Mouse (Mus musculus) cerebellum, adult 8-10 months (tissue): ENCODE data around the gene Gm10715.
A peak's percentile ranks its signal among the peaks of the same experiment; 100 is the strongest.
"Not testable (repeated sequence)": the region's sequence is repeated elsewhere in the genome, so short reads cannot be mapped to it uniquely, and the experiment has no call there.

Experiments
- DNase-seq: peaks from one replicate; pipeline ENCODE4 v3.0.0; 2022

Gm10715 gene

DNA sequence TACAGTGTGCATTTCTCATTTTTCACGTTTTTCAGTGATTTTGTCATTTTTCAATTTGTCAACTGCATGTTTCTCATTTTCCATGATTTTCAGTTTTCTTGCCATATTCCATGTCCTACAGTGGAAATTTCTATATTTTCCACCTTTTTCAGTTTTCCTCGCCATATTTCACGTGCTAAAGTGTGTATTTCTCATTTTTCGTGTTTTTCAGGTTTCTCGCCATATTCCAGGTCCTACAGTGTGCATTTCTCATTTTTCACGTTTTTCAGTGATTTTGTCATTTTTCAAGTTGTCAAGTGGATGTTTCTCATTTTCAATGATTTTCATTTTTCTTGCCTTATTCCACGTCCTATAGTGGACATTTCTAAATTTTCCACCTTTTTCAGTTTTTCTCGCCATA, at the start of gene Gm10715:
Gene Gm10715 (plus strand): TSS at position 301 of the 400 bp plus-strand sequence.
- DNase-seq = not testable (repeated sequence)

DNA sequence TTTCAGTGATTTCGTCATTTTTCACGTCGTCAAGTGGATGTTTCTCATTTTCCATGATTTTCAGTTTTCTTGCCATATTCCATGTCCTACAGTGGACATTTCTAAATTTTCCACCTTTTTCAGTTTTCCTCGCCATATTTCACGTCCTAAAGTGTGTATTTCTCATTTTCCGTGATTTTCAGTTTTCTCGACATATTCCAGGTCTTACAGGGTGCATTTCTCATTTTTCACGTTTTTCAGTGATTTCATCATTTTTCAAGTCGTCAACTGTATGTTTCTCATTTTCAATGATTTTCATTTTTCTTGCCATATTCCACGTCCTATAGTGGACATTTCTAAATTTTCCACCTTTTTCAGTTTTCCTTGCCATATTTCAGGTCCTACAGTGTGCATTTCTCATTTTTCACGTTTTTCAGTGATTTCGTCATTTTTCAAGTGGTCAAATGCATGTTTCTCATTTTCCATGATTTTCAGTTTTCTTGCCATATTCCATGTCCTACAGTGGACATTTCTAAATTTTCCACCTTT, 36.2 kb upstream of the Gm10715 start, which contains the start of gene Gm10722:
Gene Gm10722 (plus strand): TSS at position 478 of the 528 bp plus-strand sequence.
- peak; percentile 2 for DNase-seq

DNA sequence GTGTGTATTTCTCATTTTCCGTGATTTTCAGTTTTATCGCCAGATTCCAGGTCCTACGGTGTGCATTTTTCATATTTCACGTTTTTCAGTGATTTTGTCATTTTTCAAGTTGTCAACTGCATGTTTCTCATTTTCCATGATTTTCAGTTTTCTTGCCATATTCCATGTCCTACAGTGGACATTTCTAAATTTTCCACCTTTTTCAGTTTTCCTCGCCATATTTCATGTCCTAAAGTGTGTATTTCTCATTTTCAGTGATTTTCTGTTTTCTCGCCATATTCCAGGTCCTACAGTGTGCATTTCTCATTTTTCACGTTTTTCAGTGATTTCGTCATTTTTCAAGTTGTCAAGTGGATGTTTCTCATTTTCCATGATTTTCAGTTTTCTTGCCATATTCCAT, 35.7 kb upstream of the Gm10715 start:
- peak; percentile 10 for DNase-seq

DNA sequence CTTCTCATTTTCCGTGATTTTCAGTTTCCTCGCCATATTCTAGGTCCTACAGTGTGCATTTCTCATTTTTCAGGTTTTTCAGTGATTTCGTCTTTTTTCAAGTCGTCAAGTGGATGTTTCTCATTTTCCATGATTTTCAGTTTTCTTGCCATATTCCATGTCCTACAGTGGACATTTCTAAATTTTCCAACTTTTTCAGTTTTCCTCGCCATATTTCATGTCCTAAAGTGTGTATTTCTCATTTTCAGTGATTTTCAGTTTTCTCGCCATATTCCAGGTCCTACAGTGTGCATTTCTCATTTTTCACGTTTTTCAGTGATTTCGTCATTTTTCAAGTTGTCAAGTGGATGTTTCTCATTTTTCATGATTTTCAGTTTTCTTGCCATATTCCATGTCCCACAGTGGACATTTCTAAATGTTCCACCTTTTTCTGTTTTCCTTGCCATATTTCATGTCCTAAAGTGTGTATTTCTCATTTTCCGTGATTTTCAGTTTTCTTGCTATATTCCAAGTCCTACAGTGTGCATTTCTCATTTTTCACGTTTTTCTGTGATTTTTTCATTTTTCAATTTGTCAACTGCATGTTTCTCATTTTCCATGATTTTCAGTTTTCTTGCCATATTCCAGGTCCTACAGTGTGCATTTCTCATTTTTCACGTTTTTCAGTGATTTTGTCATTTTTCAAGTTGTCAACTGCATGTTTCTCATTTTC, 34.6 kb upstream of the Gm10715 start:
- DNase-seq = peak; percentile 94

DNA sequence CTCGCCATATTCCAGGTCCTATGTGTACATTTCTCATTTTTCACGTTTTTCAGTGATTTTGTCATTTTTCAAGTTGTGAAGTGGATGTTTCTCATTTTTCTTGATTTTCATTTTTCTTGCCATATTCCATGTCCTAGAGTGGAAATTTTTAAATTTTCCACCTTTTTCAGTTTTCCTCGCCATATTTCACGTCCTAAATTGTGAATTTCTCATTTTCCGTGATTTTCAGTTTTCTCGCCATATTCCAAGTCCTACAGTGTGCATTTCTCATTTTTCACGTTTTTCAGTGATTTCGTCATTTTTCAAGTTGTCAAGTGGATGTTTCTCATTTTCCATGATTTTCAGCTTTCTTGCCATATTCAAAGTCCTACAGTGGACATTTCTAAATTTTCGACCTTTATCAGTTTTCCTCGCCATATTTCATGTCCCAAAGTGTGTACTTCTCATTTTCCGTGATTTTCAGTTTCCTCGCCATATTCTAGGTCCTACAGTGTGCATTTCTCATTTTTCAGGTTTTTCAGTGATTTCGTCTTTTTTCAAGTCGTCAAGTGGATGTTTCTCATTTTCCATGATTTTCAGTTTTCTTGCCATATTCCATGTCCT, 33.8 kb upstream of the Gm10715 start, which contains the start of gene Gm11168:
Gene Gm11168 (plus strand): TSS at position 553 of the 603 bp plus-strand sequence.
- DNase-seq = not testable (repeated sequence)

DNA sequence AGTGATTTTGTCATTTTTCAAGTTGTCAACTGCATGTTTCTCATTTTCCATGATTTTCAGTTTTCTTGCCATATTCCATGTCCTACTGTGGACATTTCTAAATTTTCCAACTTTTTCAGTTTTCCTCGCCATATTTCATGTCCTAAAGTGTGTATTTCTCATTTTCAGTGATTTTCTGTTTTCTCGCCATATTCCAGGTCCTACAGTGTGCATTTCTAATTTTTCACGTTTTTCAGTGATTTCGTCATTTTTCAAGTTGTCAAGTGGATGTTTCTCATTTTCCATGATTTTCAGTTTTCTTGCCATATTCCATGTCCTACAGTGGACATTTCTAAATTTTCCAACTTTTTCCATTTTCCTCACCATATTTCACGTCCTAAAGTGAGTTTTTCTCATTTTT, 30.5 kb upstream of the Gm10715 start:
- not testable (repeated sequence) for DNase-seq

DNA sequence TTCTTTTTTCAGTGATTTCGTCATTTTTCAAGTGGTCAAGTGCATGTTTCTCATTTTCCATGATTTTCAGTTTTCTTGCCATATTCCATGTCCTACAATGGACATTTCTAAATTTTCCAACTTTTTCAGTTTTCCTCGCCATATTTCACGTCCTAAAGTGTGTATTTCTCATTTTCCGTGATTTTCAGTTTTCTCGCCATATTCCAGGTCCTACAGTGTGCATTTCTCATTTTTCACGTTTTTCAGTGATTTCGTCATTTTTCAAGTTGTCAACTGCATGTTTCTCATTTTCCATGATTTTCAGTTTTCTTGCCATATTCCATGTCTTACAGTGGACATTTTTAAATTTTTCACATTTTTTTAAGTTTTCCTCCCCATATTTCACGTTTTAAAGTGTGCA, 30.0 kb upstream of the Gm10715 start:
- peak; percentile 90 for DNase-seq

DNA sequence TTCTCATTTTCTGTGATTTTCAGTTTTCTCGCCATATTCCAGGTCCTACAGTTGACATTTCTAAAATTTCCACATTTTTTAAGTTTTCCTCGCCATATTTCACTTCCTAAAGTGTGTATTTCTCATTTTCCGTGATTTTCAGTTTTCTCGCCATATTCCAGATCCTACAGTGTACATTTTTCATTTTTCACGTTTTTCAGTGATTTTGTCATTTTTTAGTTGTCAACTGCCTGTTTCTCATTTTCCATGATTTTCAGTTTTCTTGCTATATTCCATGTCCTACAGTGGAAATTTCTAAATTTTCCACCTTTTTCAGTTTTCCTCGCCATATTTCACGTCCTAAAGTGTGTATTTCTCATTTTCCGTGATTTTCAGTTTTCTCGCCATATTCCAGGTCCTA, 29.4 kb upstream of the Gm10715 start:
- DNase-seq = not testable (repeated sequence)

DNA sequence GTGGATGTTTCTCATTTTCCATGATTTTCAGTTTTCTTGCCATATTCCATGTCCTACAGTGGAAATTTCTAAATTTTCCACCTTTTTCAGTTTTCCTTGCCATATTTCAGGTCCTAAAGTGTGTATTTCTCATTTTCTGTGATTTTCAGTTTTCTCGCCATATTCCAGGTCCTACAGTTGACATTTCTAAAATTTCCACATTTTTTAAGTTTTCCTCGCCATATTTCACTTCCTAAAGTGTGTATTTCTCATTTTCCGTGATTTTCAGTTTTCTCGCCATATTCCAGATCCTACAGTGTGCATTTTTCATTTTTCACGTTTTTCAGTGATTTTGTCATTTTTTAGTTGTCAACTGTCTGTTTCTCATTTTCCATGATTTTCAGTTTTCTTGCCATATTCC, 27.3 kb upstream of the Gm10715 start:
- not testable (repeated sequence) for DNase-seq

DNA sequence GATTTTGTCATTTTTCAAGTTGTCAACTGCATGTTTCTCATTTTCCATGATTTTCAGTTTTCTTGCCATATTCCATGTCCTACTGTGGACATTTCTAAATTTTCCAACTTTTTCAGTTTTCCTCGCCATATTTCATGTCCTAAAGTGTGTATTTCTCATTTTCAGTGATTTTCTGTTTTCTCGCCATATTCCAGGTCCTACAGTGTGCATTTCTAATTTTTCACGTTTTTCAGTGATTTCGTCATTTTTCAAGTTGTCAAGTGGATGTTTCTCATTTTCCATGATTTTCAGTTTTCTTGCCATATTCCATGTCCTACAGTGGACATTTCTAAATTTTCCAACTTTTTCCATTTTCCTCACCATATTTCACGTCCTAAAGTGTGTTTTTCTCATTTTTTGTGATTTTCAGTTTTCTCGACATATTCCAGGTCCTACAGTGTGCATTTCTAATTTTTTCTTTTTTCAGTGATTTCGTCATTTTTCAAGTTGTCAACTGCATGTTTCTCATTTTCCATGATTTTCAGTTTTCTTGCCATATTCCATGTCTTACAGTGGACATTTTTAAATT, 24.5 kb upstream of the Gm10715 start:
- DNase-seq = not testable (repeated sequence)

DNA sequence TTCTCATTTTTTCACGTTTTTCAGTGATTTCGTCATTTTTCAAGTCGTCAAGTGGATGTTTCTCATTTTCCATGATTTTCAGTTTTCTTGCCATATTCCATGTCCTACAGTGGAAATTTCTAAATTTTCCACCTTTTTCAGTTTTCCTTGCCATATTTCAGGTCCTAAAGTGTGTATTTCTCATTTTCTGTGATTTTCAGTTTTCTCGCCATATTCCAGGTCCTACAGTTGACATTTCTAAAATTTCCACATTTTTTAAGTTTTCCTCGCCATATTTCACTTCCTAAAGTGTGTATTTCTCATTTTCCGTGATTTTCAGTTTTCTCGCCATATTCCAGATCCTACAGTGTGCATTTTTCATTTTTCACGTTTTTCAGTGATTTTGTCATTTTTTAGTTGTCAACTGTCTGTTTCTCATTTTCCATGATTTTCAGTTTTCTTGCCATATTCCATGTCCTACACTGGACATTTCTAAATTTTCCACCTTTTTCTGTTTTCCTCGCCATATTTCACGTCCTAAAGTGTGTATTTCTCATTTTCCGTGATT, 23.9 kb upstream of the Gm10715 start, which contains the start of gene Gm10721:
Gene Gm10721 (plus strand): TSS at position 408 of the 547 bp plus-strand sequence.
- not testable (repeated sequence) for DNase-seq

DNA sequence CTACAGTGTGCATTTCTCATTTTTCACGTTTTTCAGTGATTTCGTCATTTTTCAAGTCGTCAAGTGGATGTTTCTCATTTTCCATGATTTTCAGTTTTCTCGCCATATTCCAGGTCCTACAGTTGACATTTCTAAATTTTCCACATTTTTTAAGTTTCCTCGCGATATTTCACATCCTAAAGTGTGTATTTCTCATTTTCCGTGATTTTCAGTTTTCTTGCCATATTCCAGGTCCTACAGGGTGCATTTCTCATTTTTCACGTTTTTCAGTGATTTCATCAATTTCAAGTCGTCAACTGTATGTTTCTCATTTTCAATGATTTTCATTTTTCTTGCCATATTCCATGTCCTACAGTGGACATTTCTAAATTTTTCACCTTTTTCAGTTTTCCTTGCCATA, 21.3 kb upstream of the Gm10715 start, which contains the start of gene Gm10720:
Gene Gm10720 (plus strand): TSS at position 301 of the 400 bp plus-strand sequence.
- DNase-seq = not testable (repeated sequence)

DNA sequence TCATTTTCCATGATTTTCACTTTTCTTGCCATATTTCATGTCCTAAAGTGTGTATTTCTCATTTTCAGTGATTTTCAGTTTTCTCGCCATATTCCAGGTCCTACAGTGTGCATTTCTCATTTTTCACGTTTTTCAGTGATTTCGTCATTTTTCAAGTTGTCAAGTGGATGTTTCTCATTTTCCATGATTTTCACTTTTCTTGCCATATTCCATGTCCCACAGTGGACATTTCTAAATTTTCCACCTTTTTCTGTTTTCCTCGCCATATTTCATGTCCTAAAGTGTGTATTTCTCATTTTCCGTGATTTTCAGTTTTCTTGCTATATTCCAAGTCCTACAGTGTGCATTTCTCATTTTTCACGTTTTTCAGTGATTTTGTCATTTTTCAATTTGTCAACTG, 20.8 kb upstream of the Gm10715 start:
- not testable (repeated sequence) for DNase-seq

DNA sequence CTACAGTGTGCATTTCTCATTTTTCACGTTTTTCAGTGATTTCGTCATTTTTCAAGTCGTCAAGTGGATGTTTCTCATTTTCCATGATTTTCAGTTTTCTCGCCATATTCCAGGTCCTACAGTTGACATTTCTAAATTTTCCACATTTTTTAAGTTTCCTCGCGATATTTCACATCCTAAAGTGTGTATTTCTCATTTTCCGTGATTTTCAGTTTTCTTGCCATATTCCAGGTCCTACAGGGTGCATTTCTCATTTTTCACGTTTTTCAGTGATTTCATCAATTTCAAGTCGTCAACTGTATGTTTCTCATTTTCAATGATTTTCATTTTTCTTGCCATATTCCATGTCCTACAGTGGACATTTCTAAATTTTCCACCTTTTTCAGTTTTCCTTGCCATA, 19.6 kb upstream of the Gm10715 start, which contains the start of gene Gm10719:
Gene Gm10719 (plus strand): TSS at position 301 of the 400 bp plus-strand sequence.
- DNase-seq = not testable (repeated sequence)

DNA sequence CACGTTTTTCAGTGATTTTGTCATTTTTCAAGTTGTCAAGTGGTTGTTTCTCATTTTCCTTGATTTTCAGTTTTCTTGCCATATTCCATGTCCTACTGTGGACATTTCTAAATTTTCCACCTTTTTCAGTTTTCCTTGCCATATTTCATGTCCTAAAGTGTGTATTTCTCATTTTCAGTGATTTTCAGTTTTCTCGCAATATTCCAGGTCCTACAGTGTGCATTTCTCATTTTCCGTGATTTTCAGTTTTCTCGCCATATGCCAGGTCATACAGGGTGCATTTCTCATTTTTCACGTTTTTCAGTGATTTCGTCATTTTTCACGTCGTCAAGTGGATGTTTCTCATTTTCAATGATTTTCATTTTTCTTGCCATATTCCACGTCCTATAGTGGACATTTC, 17.7 kb upstream of the Gm10715 start:
- DNase-seq = not testable (repeated sequence)

DNA sequence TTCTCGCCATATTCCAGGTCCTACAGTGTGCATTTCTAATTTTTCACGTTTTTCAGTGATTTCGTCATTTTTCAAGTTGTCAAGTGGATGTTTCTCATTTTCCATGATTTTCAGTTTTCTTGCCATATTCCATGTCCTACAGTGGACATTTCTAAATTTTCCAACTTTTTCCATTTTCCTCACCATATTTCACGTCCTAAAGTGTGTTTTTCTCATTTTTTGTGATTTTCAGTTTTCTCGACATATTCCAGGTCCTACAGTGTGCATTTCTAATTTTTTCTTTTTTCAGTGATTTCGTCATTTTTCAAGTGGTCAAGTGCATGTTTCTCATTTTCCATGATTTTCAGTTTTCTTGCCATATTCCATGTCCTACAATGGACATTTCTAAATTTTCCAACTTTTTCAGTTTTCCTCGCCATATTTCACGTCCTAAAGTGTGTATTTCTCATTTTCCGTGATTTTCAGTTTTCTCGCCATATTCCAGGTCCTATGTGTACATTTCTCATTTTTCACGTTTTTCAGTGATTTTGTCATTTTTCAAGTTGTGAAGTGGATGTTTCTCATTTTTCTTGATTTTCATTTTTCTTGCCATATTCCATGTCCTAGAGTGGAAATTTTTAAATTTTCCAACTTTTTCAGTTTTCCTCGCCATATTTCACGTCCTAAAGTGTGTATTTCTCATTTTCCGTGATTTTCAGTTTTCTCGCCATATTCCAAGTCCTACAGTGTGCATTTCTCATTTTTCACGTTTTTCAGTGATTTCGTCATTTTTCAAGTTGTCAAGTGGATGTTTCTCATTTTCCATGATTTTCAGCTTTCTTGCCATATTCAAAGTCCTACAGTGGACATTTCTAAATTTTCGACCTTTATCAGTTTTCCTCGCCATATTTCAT, 16.6 kb upstream of the Gm10715 start:
- peak; percentile 7 for DNase-seq

DNA sequence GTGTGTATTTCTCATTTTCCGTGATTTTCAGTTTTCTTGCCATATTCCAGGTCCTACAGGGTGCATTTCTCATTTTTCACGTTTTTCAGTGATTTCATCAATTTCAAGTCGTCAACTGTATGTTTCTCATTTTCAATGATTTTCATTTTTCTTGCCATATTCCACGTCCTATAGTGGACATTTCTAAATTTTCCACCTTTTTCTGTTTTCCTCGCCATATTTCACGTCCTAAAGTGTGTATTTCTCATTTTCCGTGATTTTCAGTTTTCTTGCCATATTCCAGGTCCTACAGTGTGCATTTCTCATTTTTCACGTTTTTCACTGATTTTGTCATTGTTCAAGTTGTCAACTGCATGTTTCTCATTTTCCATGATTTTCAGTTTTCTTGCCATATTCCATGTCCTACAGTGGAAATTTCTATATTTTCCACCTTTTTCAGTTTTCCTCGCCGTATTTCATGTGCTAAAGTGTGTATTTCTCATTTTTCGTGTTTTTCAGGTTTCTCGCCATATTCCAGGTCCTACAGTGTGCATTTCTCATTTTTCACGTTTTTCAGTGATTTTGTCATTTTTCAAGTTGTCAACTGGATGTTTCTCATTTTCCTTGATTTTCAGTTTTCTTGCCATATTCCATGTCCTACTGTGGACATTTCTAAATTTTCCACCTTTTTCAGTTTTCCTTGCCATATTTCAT, 14.2 kb upstream of the Gm10715 start:
- peak; percentile 57 for DNase-seq

DNA sequence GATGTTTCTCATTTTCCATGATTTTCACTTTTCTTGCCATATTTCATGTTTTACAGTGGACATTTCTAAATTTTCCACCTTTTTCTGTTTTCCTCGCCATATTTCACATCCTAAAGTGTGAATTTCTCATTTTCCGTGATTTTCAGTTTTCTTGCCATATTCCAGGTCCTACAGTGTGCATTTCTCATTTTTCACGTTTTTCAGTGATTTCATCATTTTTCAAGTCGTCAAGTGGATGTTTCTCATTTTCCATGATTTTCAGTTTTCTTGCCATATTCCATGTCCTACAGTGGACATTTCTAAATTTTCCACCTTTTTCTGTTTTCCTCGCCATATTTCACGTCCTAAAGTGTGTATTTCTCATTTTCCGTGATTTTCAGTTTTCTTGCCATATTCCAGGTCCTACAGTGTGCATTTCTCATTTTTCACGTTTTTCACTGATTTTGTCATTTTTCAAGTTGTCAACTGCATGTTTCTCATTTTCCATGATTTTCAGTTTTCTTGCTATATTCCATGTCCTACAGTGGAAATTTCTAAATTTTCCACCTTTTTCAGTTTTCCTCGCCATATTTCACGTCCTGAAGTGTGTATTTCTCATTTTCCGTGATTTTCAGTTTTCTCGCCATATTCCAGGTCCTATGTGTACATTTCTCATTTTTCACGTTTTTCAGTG, 13.2 kb upstream of the Gm10715 start, which contains the start of gene Gm10718:
Gene Gm10718 (plus strand): TSS at position 236 of the 673 bp plus-strand sequence.
- peak; percentile 19 for DNase-seq

DNA sequence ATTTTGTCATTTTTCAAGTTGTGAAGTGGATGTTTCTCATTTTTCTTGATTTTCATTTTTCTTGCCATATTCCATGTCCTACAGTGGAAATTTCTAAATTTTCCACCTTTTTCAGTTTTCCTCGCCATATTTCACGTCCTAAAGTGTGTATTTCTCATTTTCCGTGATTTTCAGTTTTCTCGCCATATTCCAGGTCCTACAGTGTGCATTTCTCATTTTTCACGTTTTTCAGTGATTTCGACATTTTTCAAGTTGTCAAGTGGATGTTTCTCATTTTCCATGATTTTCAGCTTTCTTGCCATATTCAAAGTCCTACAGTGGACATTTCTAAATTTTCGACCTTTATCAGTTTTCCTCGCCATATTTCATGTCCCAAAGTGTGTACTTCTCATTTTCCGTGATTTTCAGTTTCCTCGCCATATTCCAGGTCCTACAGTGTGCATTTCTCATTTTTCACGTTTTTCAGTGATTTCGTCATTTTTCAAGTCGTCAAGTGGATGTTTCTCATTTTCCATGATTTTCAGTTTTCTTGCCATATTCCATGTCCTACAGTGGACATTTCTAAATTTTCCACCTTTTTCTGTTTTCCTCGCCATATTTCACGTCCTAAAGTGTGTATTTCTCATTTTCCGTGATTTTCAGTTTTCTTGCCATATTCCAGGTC, 12.6 kb upstream of the Gm10715 start:
- peak; percentile 95 for DNase-seq

DNA sequence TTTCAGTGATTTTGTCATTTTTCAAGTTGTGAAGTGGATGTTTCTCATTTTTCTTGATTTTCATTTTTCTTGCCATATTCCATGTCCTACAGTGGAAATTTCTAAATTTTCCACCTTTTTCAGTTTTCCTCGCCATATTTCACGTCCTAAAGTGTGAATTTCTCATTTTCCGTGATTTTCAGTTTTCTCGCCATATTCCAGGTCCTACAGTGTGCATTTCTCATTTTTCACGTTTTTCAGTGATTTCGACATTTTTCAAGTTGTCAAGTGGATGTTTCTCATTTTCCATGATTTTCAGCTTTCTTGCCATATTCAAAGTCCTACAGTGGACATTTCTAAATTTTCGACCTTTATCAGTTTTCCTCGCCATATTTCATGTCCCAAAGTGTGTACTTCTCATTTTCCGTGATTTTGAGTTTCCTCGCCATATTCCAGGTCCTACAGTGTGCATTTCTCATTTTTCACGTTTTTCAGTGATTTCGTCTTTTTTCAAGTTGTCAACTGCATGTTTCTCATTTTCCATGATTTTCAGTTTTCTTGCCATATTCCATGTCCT, 11.7 kb upstream of the Gm10715 start, which contains the start of gene Gm10717:
Gene Gm10717 (plus strand): TSS at position 506 of the 556 bp plus-strand sequence.
- DNase-seq = peak; percentile 3
